Mouse (Mus musculus) forebrain, embryonic 11.5 days (tissue): ENCODE measurements around the gene Lrrc63. TPM values are rescaled to one million over a fixed set of nuclear protein-coding genes. Genes with fewer than 3 reads are reported as not detected.
"Not testable (repeated sequence)": the region's sequence is repeated elsewhere in the genome, so short reads cannot be mapped to it uniquely, and the experiment has no call there.

Experiments used
- ATAC-seq: fragments of 200-750 bp; cut with Nextera tagmentation; replicated peaks from 2 replicates; pipeline ENCODE4 v1.8.0; 2017; ENCODE audit warnings: moderate TSS enrichment; ENCODE audit not compliant: low FRiP score
- DNase-seq: peaks from one replicate; pipeline ENCODE4 v3.0.0-alpha.2; 2017; ENCODE audit warnings: low spot score
- H3K27ac ChIP-seq: fragments of 300-500 bp; sonication (generic); 2 replicates; pipeline ENCODE4 v1.5.1; 2014; ENCODE audit warnings: low read depth, low read length
- H3K27me3 ChIP-seq: fragments of 300-500 bp; sonication (generic); 2 replicates; pipeline ENCODE4 v1.6.1; 2014; ENCODE audit warnings: mild to moderate bottlenecking, low read length, mixed read lengths; ENCODE audit not compliant: control insufficient read depth, insufficient read depth
- H3K36me3 ChIP-seq: fragments of 300-500 bp; sonication (generic); 2 replicates; pipeline ENCODE4 v1.6.1; 2014; ENCODE audit warnings: mild to moderate bottlenecking, low read length, moderate library complexity, mixed read lengths; ENCODE audit not compliant: control insufficient read depth, insufficient read depth
- H3K4me1 ChIP-seq: fragments of 300-500 bp; sonication (generic); replicated peaks from 2 replicates; pipeline ENCODE4 v1.6.1; 2014; ENCODE audit warnings: low read length, mixed read lengths; ENCODE audit not compliant: control insufficient read depth, insufficient read depth
- H3K4me2 ChIP-seq: fragments of 300-500 bp; sonication (generic); 2 replicates; pipeline ENCODE4 v1.6.1; 2014; ENCODE audit warnings: low read depth, mild to moderate bottlenecking, low read length, moderate library complexity, mixed read lengths; ENCODE audit not compliant: severe bottlenecking
- H3K4me3 ChIP-seq: fragments of 300-500 bp; sonication (generic); 2 replicates; pipeline ENCODE4 v1.5.1; 2014; ENCODE audit warnings: low read depth, low read length
- H3K9ac ChIP-seq: fragments of 300-500 bp; sonication (generic); 2 replicates; pipeline ENCODE4 v1.6.1; 2014; ENCODE audit warnings: low read length
- H3K9me3 ChIP-seq: fragments of 300-500 bp; sonication (generic); 2 replicates; pipeline ENCODE4 v1.6.1; 2016; ENCODE audit warnings: low read length, mixed read lengths; ENCODE audit not compliant: control insufficient read depth
- WGBS: fragments of 180-500 bp; shearing (Covaris S2); extraction: QIAGEN DNeasy Blood & Tissue Kit; methylation state at CpG from one replicate; pipeline ENCODE4 v1.1.7; 2014; 5-methylcytosine and 5-hydroxymethylcytosine counted together
- polyA plus RNA-seq: library from polyadenylated mRNA; unstranded; fragments of >200 nt; fragmentation: Nextera tagmentation; extraction: Ambion mirVana; gene quantifications from 2 replicates; pipeline ENCODE4 v1.2.1, GENCODE M21; 2014

The Lrrc63 gene
- polyA plus RNA-seq, 1 experiment from 2014 or later: 0.36 TPM

DNA sequence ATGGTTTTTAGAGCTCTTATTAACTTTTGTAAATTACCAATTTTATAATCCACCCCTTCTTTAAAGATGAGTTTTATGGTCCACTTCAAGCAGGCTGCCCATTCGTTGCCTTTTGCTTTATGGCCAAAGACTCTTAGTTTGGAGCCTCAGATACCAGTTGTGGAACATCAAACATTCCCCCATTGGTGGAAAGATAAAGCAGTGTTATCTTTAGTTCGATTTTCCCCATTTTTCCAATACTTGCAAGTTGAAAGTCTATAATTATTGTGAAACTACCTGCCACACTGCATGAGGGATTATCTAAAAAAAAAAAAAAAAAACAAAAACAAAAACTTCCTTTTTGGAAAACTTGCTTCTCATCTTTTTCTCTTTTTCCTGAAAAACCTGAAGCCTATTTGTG lies 20.0 kb upstream of the Lrrc63 start:
- Histone ChIP-seq H3K9ac (no peak overlapping the region), H3K27ac (no peak overlapping the region), H3K27me3 (no peaks in the 10 kb centered on the region), H3K36me3 (no peaks in the 10 kb centered on the region), H3K4me1 (no peaks in the 10 kb centered on the region), H3K9me3 (no peaks in the 10 kb centered on the region), H3K4me2 (no peak overlapping the region), H3K4me3 (no peak overlapping the region)
- ATAC-seq: no peak
- 76% methylated on average over 2 of the region's 2 CpGs for WGBS
- DNase-seq: no peak

DNA sequence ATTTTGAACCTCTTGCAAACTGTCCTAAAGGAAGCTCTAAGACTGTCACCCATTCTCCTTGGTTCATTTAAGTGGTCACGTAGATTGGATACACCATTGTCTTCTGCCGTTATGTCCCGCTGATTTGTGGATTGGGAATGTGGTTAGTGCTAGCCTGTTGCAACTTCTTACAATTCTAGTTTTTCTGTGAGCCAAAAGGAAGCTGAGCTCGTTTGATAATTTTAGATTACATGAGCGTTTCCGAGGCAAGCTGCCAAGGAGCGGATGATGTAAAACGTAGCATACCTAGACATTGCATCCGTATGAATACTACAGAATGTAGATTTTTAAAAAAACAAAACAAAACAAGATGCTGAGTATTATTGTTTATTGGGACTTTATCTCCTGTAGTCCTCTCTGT lies 17.5 kb upstream of the Lrrc63 start:
- no peaks in the 10 kb centered on the region for H3K36me3 ChIP-seq
- no peak overlapping the region for H3K27ac ChIP-seq
- H3K9me3 ChIP-seq: no peaks in the 10 kb centered on the region
- no peaks in the 10 kb centered on the region for H3K27me3 ChIP-seq
- no peak overlapping the region for H3K9ac ChIP-seq
- no peak overlapping the region for H3K4me2 ChIP-seq
- ATAC-seq (no peak), DNase-seq (no peak)
- no peaks in the 10 kb centered on the region for H3K4me1 ChIP-seq
- H3K4me3 ChIP-seq: no peak overlapping the region
- WGBS: 87% methylated on average over 9 of the region's 9 CpGs

DNA sequence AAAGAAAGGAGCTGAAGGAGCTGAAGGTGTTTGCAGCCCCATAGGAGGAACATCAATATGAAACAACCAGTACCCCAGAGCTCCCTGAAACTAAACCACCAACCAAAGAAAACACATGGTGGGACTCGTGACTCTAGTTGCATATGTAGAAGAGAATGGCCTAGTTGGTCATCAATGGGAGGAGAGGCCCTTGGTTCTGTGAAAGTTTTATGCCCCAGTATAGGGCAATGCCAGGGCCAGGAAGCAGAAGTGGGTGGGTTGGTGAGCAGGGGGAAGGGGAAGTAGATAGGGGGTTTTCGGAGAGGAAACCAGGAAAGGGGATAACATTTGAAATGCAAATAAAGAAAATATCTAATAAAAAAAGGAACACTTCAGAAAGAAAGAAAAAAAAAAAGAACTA lies 17.0 kb upstream of the Lrrc63 start:
- not testable (repeated sequence) for H3K36me3 ChIP-seq, H3K4me2 ChIP-seq, H3K4me1 ChIP-seq, H3K4me3 ChIP-seq, DNase-seq, ATAC-seq, H3K27me3 ChIP-seq, H3K27ac ChIP-seq, H3K9ac ChIP-seq, H3K9me3 ChIP-seq
- 81% methylated on average over 2 of the region's 2 CpGs for WGBS

DNA sequence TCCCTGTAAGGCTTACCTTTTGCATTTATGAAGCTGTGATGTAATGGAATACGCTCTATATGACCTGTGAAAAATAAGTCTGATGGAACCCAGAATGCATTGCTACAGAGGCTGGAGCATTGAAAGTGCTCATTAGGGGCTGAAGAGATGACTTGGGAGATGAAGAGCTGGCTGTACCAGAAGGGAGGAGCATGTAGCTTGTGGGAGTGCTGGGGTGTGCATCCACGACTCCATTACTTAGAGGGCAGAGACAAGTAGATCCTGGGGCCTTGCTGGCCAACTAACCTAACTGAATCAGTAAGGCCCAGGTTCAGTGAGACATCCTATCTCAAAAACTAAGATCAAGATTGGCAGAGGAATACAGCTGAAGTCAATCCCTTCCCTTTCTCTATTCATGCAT lies 8.5 kb upstream of the Lrrc63 start:
- Histone ChIP-seq H3K36me3 (no peaks in the 10 kb centered on the region), H3K9ac (no peak overlapping the region), H3K4me2 (no peak overlapping the region), H3K4me1 (no peaks in the 10 kb centered on the region), H3K4me3 (no peak overlapping the region), H3K27me3 (no peaks in the 10 kb centered on the region), H3K27ac (no peak overlapping the region), H3K9me3 (no peaks in the 10 kb centered on the region)
- WGBS: 89% methylated on average over 2 of the region's 2 CpGs
- DNase-seq: no peak
- ATAC-seq: no peak

DNA sequence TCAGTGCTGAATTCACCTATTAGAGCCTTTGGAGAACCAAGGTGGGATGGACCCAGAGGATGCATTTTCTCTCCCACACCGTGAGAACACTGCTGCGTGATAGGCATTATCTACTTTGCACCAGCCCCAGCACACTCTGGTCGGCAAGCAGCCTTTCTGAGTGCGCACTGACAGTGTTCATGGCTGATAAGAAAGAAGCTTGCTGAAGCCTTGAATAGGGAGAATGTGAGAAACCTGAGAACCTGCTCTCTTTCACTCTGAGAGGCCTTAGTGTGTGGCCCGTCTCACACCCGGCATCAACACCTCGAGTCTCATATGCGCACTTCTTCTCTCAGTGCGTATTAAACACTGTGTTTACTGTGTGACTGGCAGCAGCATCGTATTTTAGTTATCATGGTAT lies 7.8 kb upstream of the Lrrc63 start:
- H3K36me3 ChIP-seq: no peaks in the 10 kb centered on the region
- no peaks in the 10 kb centered on the region for H3K4me1 ChIP-seq
- H3K4me2 ChIP-seq: no peak overlapping the region
- no peak overlapping the region for H3K4me3 ChIP-seq
- 80% methylated on average over 10 of the region's 10 CpGs for WGBS
- no peaks in the 10 kb centered on the region for H3K9me3 ChIP-seq
- H3K9ac ChIP-seq: no peak overlapping the region
- no peak for ATAC-seq
- no peak overlapping the region for H3K27ac ChIP-seq
- DNase-seq: no peak
- no peaks in the 10 kb centered on the region for H3K27me3 ChIP-seq

DNA sequence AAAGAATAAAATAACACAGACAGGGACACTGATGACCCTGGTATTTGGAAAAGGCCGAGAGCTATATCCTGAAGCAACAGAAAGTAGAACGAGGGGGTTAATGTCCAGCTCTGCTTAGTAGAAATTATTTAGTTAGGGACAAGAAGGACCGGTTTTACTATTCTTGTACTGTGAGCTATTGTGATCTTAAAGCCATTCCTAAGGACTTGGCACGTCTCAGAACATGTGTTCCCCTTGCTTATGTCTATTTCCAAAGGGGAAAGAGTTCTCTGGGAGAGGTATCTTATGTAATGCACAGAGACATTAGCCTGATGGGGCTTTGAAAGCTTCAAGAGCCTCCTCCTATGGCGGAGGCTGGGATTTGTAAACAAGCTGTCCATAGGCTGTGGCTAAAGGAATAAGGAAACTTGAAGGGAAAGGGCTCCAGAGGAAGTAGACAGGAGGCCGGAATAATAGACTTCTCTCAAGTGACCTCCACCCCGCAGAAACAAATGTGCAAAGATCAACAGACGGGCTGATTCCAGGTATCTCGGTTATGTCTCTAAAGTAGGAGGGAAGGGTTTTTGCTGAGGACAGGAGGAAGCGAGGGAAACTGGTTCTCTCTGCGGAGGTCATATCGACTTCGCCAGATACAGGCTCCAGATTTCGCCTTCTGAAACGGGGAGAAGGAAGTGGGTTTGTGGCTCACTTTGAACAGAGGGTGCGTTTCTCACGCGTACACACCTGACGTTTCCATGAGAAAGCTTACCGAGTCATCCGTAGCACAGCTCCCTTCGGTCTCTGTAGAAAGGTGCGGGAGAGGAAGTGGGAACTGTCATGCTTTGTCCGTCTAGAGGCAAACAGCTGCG lies 5.7 kb upstream of the Lrrc63 start:
- Histone ChIP-seq H3K9ac (no peak overlapping the region), H3K4me2 (no peak overlapping the region), H3K9me3 (no peaks in the 10 kb centered on the region), H3K27ac (no peak overlapping the region), H3K4me3 (no peak overlapping the region), H3K36me3 (no peaks in the 10 kb centered on the region), H3K27me3 (peaks cover 1% of the 10 kb centered on the region; the same call in 1 of the 2 replicates), H3K4me1 (no peaks in the 10 kb centered on the region)
- 85% methylated on average over 25 of the region's 25 CpGs for WGBS
- DNase-seq (no peak), ATAC-seq (no peak)

DNA sequence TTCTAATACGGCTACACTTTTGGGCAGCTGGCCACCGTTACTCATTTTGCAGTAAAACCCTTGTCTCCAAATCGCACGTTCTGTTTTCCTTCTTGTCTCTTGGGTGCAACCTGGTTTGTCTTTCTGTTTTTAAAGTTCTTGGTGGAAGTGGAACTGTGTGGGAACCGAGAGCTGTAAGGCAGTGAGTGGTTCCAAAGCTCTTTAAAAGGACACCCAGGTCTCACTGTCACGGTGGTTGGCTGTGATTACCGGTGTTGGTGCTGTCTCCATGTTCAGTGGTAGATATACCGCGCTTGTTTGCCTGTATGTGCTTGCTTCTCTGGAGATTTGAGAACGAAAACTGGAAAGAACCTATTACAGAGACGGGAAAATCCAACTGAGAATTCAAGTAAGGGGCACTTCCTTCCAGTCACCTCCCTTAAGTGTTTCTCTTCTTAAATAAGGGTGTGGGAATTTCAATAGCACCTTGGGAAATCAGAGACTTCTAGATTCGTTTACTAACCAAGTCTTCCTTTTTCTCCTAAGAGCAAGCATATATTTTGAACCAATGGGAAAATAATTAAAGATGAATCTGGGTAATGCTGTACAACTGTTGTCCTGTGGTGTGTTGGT lies 749 bp upstream of the Lrrc63 start:
- Histone ChIP-seq H3K4me2 (peak overlapping the region; percentile 85), H3K4me1 (no peaks in the 10 kb centered on the region), H3K4me3 (peak overlapping the region; percentile 46), H3K36me3 (no peaks in the 10 kb centered on the region), H3K9ac (peak overlapping the region; percentile 20; the same call in 1 of the 2 replicates), H3K9me3 (no peaks in the 10 kb centered on the region), H3K27me3 (peaks cover 3% of the 10 kb centered on the region; the same call in 1 of the 2 replicates), H3K27ac (no peak overlapping the region)
- DNase-seq (no peak), ATAC-seq (no peak)
- WGBS: 4% methylated on average over 12 of the region's 12 CpGs

DNA sequence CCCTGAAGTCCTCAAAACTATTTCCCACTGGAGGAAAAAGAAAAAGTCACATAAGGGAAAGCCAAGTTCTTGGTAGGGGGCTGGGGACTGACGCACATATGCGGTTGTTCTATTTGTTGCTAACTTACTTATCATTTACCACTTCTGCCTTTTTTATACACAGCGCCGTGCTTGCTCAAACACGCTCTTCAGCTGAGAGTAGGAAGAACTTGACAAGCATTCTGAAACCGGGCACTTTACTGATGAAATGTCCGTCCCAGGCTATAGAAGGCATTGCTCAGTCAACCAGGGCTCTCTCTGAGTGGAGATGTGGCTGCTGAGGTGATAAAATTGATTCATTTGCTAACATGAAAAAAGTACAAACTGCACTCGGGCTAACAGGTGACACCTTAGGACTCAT lies 9.0 kb downstream of the Lrrc63 start:
- no peak overlapping the region for H3K27ac ChIP-seq
- DNase-seq (no peak), ATAC-seq (no peak)
- no peaks in the 10 kb centered on the region for H3K36me3 ChIP-seq
- H3K9me3 ChIP-seq: no peaks in the 10 kb centered on the region
- H3K9ac ChIP-seq: no peak overlapping the region
- H3K27me3 ChIP-seq: no peaks in the 10 kb centered on the region
- H3K4me1 ChIP-seq: no peaks in the 10 kb centered on the region
- WGBS: 89% methylated on average over 8 of the region's 8 CpGs
- H3K4me2 ChIP-seq: no peak overlapping the region
- no peak overlapping the region for H3K4me3 ChIP-seq

DNA sequence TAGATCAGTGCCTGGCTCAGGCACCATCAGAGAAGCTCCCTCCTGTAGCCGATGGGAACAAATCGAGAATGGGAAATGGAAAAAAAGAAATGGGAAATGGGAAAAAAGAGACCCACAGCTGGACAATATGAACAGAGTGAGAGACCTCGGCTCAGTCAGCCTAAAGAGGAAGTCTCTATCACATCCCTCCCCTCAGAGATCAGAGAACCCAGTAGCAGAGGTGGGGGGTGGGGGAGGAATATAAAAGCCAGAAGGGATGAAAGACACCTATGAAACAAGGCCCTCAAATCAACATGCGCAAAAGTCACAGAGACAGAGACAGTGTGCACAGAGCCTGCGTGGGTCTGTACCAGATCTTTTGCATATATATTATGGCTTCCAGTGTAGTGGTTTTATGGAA lies 27.7 kb downstream of the Lrrc63 start:
- no peaks in the 10 kb centered on the region for H3K36me3 ChIP-seq
- no peak overlapping the region for H3K9ac ChIP-seq
- no peaks in the 10 kb centered on the region for H3K27me3 ChIP-seq
- DNase-seq (no peak), ATAC-seq (no peak)
- no peak overlapping the region for H3K27ac ChIP-seq
- no peaks in the 10 kb centered on the region for H3K9me3 ChIP-seq
- H3K4me2 ChIP-seq: no peak overlapping the region
- no peak overlapping the region for H3K4me3 ChIP-seq
- WGBS: 92% methylated on average over 5 of the region's 5 CpGs
- H3K4me1 ChIP-seq: no peaks in the 10 kb centered on the region
